Mouse (Mus musculus) C2C12 (cell line): ENCODE measurements around the gene Nfya.

Source experiments
- CTCF ChIP-seq: IDR thresholded peaks from one replicate; pipeline ENCODE4 v1.5.1; 2011; ENCODE audit not compliant: control insufficient read depth, insufficient read depth, insufficient read length
- MAX ChIP-seq: IDR thresholded peaks from one replicate; pipeline ENCODE4 v1.6.1; 2011; ENCODE audit warnings: mild to moderate bottlenecking, control low read depth
- MYOD1 ChIP-seq: IDR thresholded peaks from one replicate; pipeline ENCODE4 v1.6.1; 2011; ENCODE audit warnings: low read depth; ENCODE audit not compliant: control insufficient read depth, insufficient read length
- MYOG ChIP-seq: IDR thresholded peaks from one replicate; pipeline ENCODE4 v1.6.1; 2011; ENCODE audit not compliant: control insufficient read depth, insufficient read length; ENCODE audit errors: extremely low read depth
- USF1 ChIP-seq: IDR thresholded peaks from one replicate; pipeline ENCODE4 v1.6.1; 2011; ENCODE audit warnings: low read depth, mild to moderate bottlenecking, control low read depth, moderate library complexity

DNA sequence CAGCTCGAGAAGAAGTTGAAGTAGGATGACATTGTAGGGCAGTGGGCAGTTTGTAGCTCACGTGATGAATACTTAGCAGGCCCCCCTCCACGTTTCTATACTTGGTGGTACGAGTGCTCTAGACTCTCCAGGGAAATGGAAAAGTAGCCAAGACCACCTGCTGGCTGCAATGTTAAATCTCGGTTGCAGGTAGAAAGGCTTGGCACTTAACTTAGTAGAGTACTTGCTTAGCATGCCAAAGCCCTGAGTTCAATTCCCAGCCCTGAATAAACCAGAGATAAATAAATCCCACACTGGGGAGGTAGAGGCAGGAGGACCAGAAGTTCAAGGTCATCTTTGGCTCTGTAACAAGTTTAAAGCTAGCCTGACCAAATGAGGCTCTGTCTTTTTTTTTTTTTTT lies 24.8 kb upstream of the Nfya start:
- TF ChIP-seq CTCF (no peak), MYOG (no peak), MAX (no peak), USF1 (no peak), MYOD1 (no peak)
